In genomic region chr10:93309131-93309933, GRCm38 (mm10) we compare ENCODE assay signal across 1 mouse cellular context.
TF ChIP-seq lines count a peak whose summit lies in the region.

No protein-coding gene starts in this region.

TF ChIP-seq in CH12.LX, 34 proteins besides CTCF, POLR2A, EP300 and RAD21 (continued from another document):
- peak; percentile 89 for TF ChIP-seq ETS1 (conservative IDR thresholded peaks at IDR 0.05; ENCODE audit: low read depth, low read length)
- no peak for TF ChIP-seq ZC3H11A (IDR thresholded peaks at IDR 0.05; ENCODE audit: low read depth, low read length)
- peak; percentile 93 for TF ChIP-seq MEF2A (IDR thresholded peaks at IDR 0.05; ENCODE audit: borderline replicate concordance, low read depth, low read length)
- TF ChIP-seq MYC (IDR thresholded peaks at IDR 0.05; ENCODE audit: low read depth, low read length), result 0 out of 2 replicates have a peak, but pooled peaks have one; percentile 14
- no peak for TF ChIP-seq KAT2A (IDR thresholded peaks at IDR 0.05; ENCODE audit: insufficient replicate concordance, low read length)
- no peak for TF ChIP-seq ZMIZ1 (IDR thresholded peaks at IDR 0.05; ENCODE audit: low read depth, low read length)
- no peak for TF ChIP-seq NRF1 (IDR thresholded peaks at IDR 0.05; ENCODE audit: low read depth, low read length)
- TF ChIP-seq USF1 (IDR thresholded peaks at IDR 0.05; ENCODE audit: low read depth, low read length), result no peak
- TF ChIP-seq CHD2 (IDR thresholded peaks at IDR 0.05; ENCODE audit: low read length), result peak; percentile 78
- no peak for TF ChIP-seq POLR2AphosphoS2 (IDR thresholded peaks at IDR 0.05; ENCODE audit: low read depth, low read length)
- TF ChIP-seq MXI1 (IDR thresholded peaks at IDR 0.05; ENCODE audit: low read depth, low read length), result peak; percentile 69
- TF ChIP-seq JUN (IDR thresholded peaks at IDR 0.05; ENCODE audit: insufficient read depth, low read depth, low read length), result peak; percentile 28
- TF ChIP-seq ZNF384 (IDR thresholded peaks at IDR 0.05; ENCODE audit: low read depth, low read length), result peak; percentile 97
- TF ChIP-seq PAX5 (IDR thresholded peaks at IDR 0.05; ENCODE audit: low read length), result no peak
- peak; percentile 95 for TF ChIP-seq IRF4 (IDR thresholded peaks at IDR 0.05; ENCODE audit: low read depth, low read length)
